Mouse (Mus musculus) small intestine, adult 2 months (tissue): ENCODE data around the gene Vsig2. TPM values are rescaled to one million over a fixed set of nuclear protein-coding genes. Genes with fewer than 3 reads are reported as not detected.

Experiments used
- H3K27ac ChIP-seq: fragments of 200-500 bp; 2 replicates; pipeline ENCODE4 v1.5.1; 2012; ENCODE audit warnings: low read depth, low read length, control low read depth, inconsistent platforms; ENCODE audit not compliant: insufficient read depth
- H3K27me3 ChIP-seq: fragments of 200-500 bp; 2 replicates; pipeline ENCODE4 v1.6.1; 2012; ENCODE audit warnings: mild to moderate bottlenecking, moderate library complexity, low read length, inconsistent platforms; ENCODE audit not compliant: control insufficient read depth, insufficient read depth
- H3K36me3 ChIP-seq: fragments of 200-500 bp; 2 replicates; pipeline ENCODE4 v1.6.1; 2012; ENCODE audit warnings: mild to moderate bottlenecking, low read length, control low read depth, inconsistent platforms; ENCODE audit not compliant: control insufficient read depth, insufficient read depth
- H3K4me1 ChIP-seq: fragments of 200-500 bp; 2 replicates; pipeline ENCODE4 v1.6.1; 2012; ENCODE audit warnings: low read length, inconsistent platforms, mixed read lengths; ENCODE audit not compliant: control insufficient read depth, insufficient read depth, insufficient read length
- H3K4me3 ChIP-seq: fragments of 200-500 bp; 2 replicates; pipeline ENCODE4 v1.5.1; 2012; ENCODE audit warnings: low read depth, mild to moderate bottlenecking, control low read depth, inconsistent platforms, low read length, moderate library complexity
- CTCF ChIP-seq: fragments of 200-500 bp; IDR thresholded peaks from 2 replicates; pipeline ENCODE4 v1.5.1; 2012; ENCODE audit warnings: low read depth, mild to moderate bottlenecking, control low read depth, inconsistent platforms, low read length, moderate library complexity, mixed read lengths; ENCODE audit not compliant: insufficient replicate concordance, insufficient read length; ENCODE audit errors: extremely low read depth
- POLR2A ChIP-seq: fragments of 200-500 bp; IDR thresholded peaks from 2 replicates; pipeline ENCODE4 v1.6.1; 2012; ENCODE audit warnings: low read depth, mild to moderate bottlenecking, control low read depth, inconsistent platforms, low read length, moderate library complexity
- WGBS: fragments of 180-500 bp; shearing (Covaris S2); methylation state at CpG from one replicate; pipeline ENCODE4 v1.1.7; 2018; 5-methylcytosine and 5-hydroxymethylcytosine counted together
- polyA plus RNA-seq: library from polyadenylated mRNA; depleted of rRNA; stranded (reverse); fragments of >200 nt; gene quantifications from 2 replicates; pipeline ENCODE4 v1.2.3, GENCODE M21; 2012

Vsig2 gene
- polyA plus RNA-seq, 1 experiment: 2.7 TPM

- Histone ChIP-seq H3K27ac (no peak overlapping the region), H3K4me1 (0 out of 2 replicates have a peak, but pooled peaks cover 3% of the 10 kb centered on the region), H3K36me3 (no peaks in the 10 kb centered on the region), H3K27me3 (no peaks in the 10 kb centered on the region), H3K4me3 (peak overlapping the region; percentile 63)
- TF ChIP-seq CTCF: peak; percentile 74; the same call in 1 of the 2 replicates
- no peak for TF ChIP-seq POLR2A
- 4% methylated on average over 29 of the region's 29 CpGs for WGBS
Measured at GRCm38 (mm10) chr9:37544447-37545165, 5.6 kb downstream of the Vsig2 start.

- 35% methylated on average over 17 of the region's 17 CpGs for WGBS
Measured at GRCm38 (mm10) chr9:37545166-37545610, 6.1 kb downstream of the Vsig2 start.

GRCm38 (mm10) chr9:37545847-37546452 is 6.9 kb downstream of the Vsig2 start:
- 0 out of 2 replicates have a peak, but pooled peaks cover 3% of the 10 kb centered on the region for H3K4me1 ChIP-seq
- TF ChIP-seq CTCF (no peak), POLR2A (no peak)

More at GRCm38 (mm10) chr9:37545166-37545610, 6.1 kb downstream of the Vsig2 start:
- Histone ChIP-seq H3K36me3 (no peaks in the 10 kb centered on the region), H3K4me3 (peak overlapping the region; percentile 63), H3K4me1 (0 out of 2 replicates have a peak, but pooled peaks cover 3% of the 10 kb centered on the region), H3K27ac (no peak overlapping the region), H3K27me3 (no peaks in the 10 kb centered on the region)
- TF ChIP-seq POLR2A (no peak), CTCF (no peak)

GRCm38 (mm10) chr9:37546889-37547288 is 7.8 kb downstream of the Vsig2 start:
- Histone ChIP-seq H3K27ac (no peak overlapping the region), H3K36me3 (no peaks in the 10 kb centered on the region), H3K4me3 (no peak overlapping the region), H3K4me1 (peaks cover 3% of the 10 kb centered on the region; the same call in 1 of the 2 replicates), H3K27me3 (peaks cover 5% of the 10 kb centered on the region)
- WGBS: 62% methylated on average over 1 of the region's 1 CpGs
- TF ChIP-seq POLR2A (no peak), CTCF (no peak)

More at GRCm38 (mm10) chr9:37545847-37546452, 6.9 kb downstream of the Vsig2 start:
- Histone ChIP-seq H3K36me3 (no peaks in the 10 kb centered on the region), H3K27me3 (no peaks in the 10 kb centered on the region), H3K4me3 (no peak overlapping the region), H3K27ac (no peak overlapping the region)
- 70% methylated on average over 27 of the region's 27 CpGs for WGBS

- no peak overlapping the region for H3K4me3 ChIP-seq
- H3K36me3 ChIP-seq: no peaks in the 10 kb centered on the region
- H3K4me1 ChIP-seq: peaks cover 5% of the 10 kb centered on the region
- peaks cover 9% of the 10 kb centered on the region for H3K27me3 ChIP-seq
- 66% methylated on average over 1 of the region's 1 CpGs for WGBS
- TF ChIP-seq POLR2A (no peak), CTCF (no peak)
- no peak overlapping the region for H3K27ac ChIP-seq
Measured at GRCm38 (mm10) chr9:37550435-37550834, 11.4 kb downstream of the Vsig2 start.

- Histone ChIP-seq H3K4me3 (peak overlapping the region; percentile 48), H3K4me1 (peaks cover 5% of the 10 kb centered on the region), H3K27ac (no peak overlapping the region), H3K27me3 (peaks cover 9% of the 10 kb centered on the region), H3K36me3 (no peaks in the 10 kb centered on the region)
- 4% methylated on average over 23 of the region's 23 CpGs for WGBS
- TF ChIP-seq CTCF (no peak), POLR2A (no peak)
Measured at GRCm38 (mm10) chr9:37551751-37552531, 12.9 kb downstream of the Vsig2 start.
